Mouse (Mus musculus) testis, postnatal 14 days (tissue): ENCODE results near the gene Cabp4.
"Not testable (repeated sequence)": the region's sequence is repeated elsewhere in the genome, so short reads cannot be mapped to it uniquely, and the experiment has no call there.

Experiments used
- DNase-seq: peaks from one replicate; pipeline ENCODE4 v3.0.0; 2021; ENCODE audit warnings: low spot score

The Cabp4 gene

DNA sequence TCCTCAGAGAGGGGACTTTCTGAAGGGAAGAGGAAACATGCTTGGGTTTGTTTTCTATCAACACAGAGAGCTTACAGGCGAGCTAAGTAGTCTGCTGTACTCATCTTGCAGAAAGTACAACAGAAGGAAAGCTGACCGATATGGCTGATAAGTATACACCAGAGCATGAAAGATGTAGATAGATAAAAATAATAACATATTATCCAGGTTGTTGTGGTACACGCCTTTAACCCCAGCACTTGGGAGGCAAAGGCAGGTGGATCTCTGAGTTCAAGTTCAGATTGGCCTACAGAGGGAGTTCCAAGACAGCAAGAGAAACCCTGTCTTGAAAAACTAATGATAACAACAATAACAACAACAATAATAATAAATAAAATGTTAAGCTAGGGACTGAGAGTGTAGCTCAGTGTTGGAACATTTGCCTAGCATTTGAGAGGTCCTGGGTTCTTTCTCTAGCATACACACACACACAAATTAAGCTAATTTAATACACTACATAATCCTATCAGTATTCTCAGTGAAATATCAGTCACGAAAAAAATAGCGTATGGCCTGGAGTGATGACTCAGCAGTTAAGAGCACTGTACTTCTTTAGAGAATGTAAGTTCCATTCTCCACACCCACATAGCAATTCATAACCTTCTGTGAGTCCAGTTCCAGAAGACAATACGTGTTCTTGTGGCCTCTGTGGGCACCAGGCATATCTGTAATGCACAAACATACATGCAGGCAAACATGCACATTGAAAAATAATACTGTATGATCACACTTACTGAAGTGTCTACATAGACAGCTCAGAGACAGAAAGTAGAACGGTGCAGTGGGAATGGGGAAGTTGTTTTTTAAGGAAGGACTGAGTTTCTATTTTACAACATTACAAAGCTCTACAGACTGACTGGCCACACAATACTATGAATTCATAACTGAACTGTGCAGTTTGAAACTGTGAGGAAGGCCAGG, 21.1 kb downstream of the Cabp4 start:
- DNase-seq: no peak

DNA sequence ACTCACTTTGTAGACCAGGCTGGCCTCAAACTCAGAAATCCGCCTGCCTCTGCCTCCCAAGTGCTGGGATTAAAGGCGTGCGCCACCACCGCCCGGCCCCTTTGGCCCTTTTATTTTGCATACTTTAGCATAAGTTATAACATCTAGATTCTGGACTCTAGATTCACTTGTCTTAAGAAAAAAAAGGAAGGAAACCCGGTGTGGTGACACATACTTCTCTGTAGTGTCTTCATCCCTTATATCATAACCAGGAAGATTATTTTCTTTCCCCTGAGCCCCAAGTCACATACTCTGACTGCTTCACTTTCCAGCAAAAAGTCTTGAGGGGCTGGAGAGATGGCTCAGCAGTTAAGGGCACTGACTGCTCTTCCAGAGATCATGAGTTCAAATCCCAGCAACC, 21.9 kb downstream of the Cabp4 start:
- DNase-seq: not testable (repeated sequence)

- DNase-seq: peak; percentile 96
These were observed 22.6 kb downstream of the Cabp4 start for GRCm38 (mm10) chr19:4121097-4121805.

DNA sequence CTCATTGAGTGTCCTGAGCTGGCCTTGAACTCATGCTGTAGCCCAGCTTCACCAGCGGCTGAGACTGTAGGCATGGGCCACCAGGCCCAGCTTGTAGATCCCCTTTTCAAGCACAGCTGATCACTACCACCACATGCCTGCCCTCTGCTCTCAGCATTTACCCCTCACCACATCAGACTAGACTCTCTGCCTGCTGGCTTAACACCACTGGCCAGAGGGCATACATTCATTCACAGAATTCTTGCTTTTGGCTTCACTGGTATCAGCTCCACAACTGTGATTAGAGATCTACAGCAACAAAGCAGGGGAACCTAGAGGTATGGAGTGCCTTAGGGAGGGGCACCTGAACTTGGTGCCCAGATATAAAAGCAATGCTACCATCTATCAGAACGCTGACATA, 23.3 kb downstream of the Cabp4 start:
- no peak for DNase-seq

GRCm38 (mm10) chr19:4119716-4120487, 23.9 kb downstream of the Cabp4 start:
- no peak for DNase-seq

DNA sequence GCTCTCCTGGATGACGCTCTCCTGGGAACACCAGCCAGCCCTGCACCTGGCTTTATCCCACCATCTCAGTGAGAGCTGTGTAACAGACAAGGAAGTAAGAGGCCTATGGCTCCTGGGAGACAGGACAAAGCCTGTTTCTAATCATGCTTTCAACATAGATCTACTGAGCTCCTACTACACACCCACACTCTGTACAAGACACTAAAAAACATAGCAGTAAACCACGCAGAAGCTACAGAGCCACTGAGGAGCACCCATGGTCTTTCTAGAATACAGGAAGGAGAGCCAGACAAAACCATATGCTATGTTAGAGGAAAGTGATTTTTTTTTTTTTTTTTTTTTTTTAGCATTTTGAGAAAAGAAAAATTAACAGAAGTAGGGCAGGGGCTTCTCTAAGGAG, 25.5 kb downstream of the Cabp4 start:
- DNase-seq: no peak

DNA sequence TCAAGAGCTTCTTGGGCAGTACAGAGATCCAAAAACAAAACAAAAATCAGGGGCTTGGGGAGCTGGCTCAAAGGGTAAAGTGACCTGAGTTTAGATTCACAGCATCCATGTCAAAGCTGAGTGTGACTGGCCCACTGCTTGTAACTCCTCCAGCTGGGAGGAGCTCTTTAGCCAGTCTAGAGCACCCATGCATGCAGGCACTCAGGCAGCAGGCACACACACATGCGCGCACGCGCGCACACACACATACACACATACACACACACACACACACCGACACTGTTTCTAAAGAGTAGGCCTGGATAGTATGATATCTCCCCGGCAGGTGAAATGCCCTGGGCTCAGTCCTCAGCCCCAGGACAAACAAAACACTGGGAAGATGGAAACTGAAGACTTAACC, 26.8 kb downstream of the Cabp4 start:
- DNase-seq: no peak

GRCm38 (mm10) chr19:4115816-4116215, 28.0 kb downstream of the Cabp4 start:
- DNase-seq: no peak

DNA sequence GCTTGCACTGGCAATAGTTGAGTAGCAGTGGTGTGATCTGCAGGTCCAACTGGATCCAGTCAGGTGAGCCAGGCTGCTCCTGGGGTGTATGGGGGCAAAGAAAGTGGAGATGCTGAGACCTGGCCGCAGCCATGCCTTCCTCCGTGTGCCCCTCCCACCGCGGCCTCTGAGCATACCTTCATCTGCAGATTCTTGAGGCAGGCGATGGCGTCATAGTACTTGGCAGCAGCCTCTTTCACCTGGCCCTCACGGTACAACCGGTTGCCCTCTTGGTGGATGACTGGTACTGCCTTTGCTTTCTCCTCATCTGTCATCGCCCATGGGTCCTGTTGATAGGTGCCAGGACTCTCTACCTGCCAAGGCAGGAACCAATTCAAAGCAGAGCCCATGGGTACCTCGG, 28.7 kb downstream of the Cabp4 start:
- DNase-seq: no peak

GRCm38 (mm10) chr19:4114551-4114950, 29.3 kb downstream of the Cabp4 start:
- no peak for DNase-seq

DNA sequence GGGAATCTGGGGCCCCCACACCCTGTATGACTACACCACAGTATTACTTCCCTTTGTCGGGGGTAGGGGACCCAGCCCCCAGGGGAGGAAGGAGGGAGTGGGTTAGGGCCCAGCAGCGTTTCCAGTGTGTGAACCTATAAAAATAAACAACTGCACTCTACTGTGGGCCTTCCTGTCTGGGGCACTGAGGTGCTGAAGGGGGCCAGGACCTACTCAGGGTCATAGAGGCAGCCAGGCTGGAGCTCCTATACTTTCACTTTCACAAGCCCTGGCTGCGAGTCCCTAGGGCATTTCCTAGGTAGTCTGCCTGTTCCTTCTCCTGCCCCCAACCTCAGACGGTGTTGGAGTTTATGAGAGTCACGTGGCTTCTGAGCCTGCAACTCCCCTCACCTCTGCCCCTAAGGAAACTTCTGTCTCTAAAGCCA, 30.0 kb downstream of the Cabp4 start:
- no peak for DNase-seq

DNA sequence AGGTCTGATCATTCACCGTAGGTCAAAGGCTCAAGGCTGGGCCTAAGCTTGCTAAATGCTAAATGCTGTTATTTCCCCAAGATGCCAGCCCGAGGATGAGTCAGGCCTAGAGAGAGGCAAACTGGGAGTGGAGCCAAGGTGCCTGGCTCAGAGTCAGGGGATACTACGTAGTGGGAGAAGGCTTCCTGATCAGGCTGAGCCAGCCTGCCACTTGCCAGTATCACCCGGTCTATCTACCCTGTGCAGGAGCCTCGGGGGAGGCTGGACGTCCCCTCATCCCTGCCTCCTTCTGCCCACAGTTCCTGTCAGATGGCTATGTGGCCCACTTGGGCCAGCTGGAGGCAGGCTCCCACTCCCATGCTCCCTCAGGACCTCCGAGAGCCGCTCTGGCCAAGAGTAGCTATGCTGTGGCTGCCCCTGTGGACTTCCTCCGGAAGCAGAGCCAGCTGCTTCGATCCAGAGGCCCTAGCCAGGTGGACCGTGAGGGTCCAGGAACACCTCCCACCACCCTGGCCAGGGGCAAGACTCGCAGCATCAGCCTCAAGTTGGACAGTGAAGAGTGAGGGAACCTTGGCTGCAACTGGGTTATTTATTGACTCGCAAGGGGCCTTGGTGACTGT, 30.5 kb downstream of the Cabp4 start:
- DNase-seq: peak; percentile 80

DNA sequence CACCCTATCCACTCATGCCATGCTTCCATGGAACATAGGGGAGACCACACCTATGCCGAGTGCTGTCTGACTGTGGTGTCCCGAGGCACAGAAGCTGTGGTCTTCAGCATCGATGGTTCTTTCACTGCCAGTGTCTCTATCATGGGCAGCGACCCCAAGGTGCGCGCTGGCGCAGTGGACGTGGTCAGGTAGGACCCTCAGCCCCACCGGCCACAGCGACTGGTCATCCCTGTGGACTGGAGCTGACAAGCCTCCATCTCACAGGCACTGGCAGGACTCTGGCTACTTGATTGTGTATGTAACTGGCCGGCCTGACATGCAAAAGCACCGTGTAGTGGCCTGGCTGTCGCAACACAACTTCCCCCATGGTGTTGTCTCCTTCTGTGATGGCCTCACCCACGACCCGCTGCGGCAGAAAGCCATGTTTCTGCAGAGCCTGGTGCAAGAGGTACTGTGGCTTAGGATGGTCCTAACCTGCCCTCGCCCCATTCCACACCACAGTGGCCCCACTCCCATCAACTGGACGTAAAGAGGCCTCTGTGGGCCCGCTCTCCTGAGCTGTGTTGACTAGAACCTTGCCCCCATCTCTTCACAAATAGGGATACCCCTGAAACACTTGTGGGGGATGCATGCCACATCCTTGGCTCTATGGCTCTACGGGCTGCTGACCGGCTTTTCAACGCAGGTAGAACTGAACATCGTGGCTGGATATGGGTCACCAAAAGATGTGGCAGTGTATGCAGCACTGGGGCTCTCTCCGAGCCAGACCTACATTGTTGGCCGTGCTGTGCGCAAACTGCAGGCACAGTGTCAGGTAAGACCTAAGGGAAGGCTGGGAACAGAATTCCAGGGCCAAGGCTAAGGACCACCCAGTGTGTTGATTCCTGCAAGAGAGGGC, 31.5 kb downstream of the Cabp4 start:
- no peak for DNase-seq

- DNase-seq: no peak
These were observed 35.3 kb downstream of the Cabp4 start for GRCm38 (mm10) chr19:4108535-4108934.

DNA sequence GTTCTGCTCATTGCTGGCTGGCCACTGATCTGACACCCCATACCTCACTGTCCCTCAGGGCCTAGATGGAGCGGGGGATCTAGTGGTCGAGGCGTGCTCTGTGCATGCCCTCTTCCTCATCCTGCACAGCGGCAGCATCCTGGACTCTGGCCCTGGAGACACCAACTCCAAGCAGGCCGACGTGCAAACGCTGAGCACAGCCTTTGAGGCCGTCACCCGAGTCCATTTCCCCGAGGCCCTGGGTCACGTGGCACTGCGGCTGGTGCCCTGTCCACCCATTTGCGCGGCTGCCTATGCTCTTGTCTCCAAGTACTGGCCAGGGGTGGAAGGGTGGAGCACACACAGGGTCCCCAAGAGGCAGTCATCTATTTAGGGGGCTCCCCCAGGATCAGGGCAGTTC, 37.2 kb downstream of the Cabp4 start:
- DNase-seq: no peak

GRCm38 (mm10) chr19:4104675-4105194, 39.1 kb downstream of the Cabp4 start:
- no peak for DNase-seq

GRCm38 (mm10) chr19:4103792-4104191, 40.0 kb downstream of the Cabp4 start:
- no peak for DNase-seq

- no peak for DNase-seq
These were observed 40.5 kb downstream of the Cabp4 start for GRCm38 (mm10) chr19:4103294-4103693.

DNA sequence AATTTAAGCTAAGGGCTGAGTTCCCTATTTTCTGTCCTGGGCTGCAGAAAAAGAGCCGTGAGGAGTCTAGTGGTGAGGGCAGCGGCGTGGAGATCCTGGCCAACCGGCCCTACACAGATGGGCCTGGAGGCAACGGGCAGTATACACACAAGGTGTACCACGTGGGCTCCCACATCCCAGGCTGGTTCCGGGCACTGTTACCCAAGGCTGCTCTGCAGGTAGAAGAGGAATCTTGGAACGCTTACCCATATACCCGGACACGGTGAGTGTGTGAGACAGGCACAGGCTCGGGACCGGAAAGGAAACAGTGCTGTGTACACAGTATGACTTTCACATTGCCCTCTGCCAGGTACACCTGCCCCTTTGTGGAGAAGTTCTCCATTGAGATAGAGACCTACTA, 41.2 kb downstream of the Cabp4 start:
- DNase-seq: no peak

DNA sequence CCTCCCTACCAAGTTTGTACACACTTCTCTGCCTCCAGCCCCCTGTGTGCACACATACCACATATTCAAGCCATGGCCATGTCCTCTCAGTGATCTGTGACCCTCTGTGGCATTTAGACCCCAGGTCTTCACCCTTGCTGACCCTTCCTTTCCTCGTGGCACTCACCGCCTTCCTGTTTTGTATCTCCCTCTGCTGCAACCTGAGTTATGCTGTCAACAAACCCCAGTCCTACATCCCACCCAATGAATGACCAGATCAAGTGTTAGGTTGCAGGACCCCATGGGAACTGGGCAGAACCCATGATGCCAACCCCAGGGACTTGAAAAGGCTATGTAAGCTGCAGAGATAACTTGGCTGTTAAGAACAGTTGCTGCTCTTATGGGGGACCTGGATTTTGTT, 41.8 kb downstream of the Cabp4 start:
- DNase-seq: no peak

DNA sequence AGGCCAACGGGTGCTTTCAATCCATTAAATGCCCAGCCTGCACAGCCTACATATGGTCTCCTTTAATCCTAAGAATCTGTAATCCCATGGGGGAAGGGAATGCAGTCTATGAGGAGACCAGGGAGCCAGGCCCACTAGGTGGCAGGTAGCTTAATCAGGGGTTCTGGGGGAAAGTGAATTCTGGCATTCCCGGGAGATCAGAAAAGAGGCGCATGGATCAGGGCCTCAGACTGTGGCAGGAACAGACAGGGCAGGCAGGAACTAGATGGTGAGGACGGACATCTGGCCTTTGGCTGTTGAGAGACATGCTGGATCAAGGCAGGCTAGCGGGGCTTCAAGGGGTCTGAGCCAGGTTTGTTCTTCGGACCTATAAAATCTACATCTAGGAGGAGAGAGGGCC, 42.4 kb downstream of the Cabp4 start:
- DNase-seq: no peak
